Mouse (Mus musculus): ENCODE measurements at regions not wholly inside any gene's neighbourhood (a gene's known extent, or its start where the extent isn't known, plus 50 kb on each side); places are given as distances from the start of the nearest gene placed in this dataset.

DNA sequence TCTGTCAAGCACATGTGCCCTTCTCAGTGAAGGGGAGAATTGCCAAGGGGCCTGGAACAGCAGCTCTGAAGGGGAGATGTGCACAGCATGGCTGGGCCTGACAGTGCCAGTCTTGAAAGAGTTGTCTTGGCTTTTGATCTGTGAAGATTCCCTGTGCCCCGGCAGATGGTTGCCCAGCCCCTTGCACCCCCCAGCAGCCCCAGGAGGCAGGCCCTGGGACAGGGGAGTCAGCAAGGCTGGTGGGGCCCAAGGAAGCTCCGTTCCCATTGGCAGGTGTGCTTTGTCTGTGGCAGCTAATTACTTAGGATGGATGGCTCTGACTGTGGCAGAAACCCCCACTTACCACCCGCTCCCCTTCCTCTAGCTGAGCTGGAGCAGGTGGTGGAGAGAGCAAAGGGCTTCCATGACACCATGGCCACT lies 58.6 kb downstream of the Tspan17 start:
- no peak for DNase-seq (ENCODE audit: low spot score)

GRCm38 (mm10) chr13:54851131-54851530 lies 62.0 kb downstream of the Tspan17 start:
- DNase-seq (ENCODE audit: low spot score), result no peak

GRCm38 (mm10) chr13:54855333-54856238 lies 66.4 kb downstream of the Tspan17 start:
- peak; percentile 5 for DNase-seq (ENCODE audit: low spot score)

DNA sequence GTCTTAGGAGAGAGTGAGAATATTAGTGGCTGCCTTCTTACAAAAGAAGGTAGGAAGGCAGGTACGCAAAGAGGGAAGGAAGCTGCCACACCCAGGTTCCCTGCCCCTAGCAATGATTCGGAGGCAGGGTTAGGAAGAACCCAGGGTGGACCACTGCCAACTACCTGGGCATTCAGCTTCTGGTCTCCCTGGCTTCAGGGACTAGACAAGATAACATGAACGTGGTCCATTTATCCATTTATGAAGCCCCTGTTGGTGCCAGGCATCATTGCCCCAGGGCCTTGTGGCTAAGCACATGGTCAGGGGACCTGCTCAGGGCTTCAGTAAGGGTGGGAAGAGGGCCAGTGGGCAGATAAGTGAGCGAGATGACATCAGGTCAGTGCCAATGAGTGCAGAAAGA lies 73.8 kb downstream of the Tspan17 start:
- DNase-seq (ENCODE audit: low spot score), result no peak

GRCm38 (mm10) chr13:54864048-54864447 lies 74.9 kb downstream of the Tspan17 start:
- no peak for DNase-seq (ENCODE audit: low spot score)

GRCm38 (mm10) chr13:54872004-54872403 lies 77.2 kb upstream of the Unc5a start:
- no peak for DNase-seq (ENCODE audit: low spot score)

GRCm38 (mm10) chr13:54873882-54874281 lies 75.3 kb upstream of the Unc5a start:
- no peak for DNase-seq (ENCODE audit: low spot score)

GRCm38 (mm10) chr13:54874291-54875200 lies 74.7 kb upstream of the Unc5a start:
- no peak for DNase-seq (ENCODE audit: low spot score)

GRCm38 (mm10) chr13:54876556-54876955 lies 72.7 kb upstream of the Unc5a start:
- DNase-seq (ENCODE audit: low spot score), result no peak

DNA sequence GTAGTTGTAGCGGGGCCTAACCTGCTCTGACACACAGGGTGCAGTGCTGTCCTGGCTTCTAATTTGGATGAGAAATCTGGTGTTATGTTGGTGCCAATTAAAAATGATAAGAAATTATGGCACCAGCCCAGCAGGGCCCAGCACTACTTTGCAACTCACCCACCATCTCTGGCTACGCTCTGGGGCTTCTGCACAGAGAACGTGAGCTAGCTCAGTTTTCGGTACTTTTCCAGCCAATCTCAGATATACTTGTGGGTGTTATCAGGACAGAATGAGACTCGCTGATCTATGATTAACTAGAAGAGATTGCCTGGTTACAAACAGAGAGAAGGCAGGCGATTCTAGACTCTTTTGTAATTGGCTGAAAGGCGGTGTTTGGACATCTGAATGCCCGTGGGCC lies 71.6 kb upstream of the Unc5a start:
- no peak for DNase-seq (ENCODE audit: low spot score)

- no peak for DNase-seq (ENCODE audit: low spot score)
Measured at GRCm38 (mm10) chr13:54879325-54879724, 69.9 kb upstream of the Unc5a start.

DNA sequence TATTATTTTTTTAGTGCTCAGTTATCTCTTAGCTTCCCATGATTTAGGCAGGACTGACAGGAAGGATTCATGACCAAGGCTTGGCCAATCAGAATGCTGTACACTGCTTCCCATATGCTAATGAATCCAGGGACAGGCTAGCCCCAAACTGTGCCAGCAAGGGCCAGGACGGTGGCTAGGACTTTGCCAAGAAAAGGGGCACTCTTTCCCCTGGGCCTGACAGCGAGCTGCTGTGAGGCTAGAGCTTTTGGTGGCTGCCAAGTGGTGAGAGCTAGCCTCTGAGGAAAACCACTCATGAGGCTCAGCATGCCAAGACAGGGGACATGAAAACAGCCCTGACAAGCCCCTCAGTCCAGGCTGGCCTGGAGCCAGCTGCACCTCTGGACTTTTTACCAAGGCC lies 69.0 kb upstream of the Unc5a start:
- no peak for DNase-seq (ENCODE audit: low spot score)

DNA sequence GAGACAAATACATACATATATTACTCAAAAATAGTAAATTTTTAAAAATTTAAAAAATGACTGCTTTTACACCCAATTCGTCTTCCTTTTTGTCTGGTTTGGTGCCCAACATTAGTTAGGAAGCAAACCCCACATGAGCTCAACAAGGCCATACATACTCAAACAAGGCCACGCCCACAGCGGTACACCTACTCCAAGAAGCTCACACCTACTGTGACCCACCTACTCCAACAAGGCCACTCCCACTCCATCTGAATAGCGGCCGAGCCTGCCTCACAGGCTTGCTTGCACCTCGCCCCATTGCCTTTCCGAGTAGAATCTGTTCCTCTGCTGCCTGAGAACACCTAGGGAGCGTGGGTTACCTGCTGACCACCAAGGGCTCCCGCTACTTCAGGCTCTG lies 66.4 kb upstream of the Unc5a start:
- DNase-seq (ENCODE audit: low spot score), result no peak

- DNase-seq (ENCODE audit: low spot score), result no peak
Measured at GRCm38 (mm10) chr13:54883748-54884708, 65.2 kb upstream of the Unc5a start.

DNA sequence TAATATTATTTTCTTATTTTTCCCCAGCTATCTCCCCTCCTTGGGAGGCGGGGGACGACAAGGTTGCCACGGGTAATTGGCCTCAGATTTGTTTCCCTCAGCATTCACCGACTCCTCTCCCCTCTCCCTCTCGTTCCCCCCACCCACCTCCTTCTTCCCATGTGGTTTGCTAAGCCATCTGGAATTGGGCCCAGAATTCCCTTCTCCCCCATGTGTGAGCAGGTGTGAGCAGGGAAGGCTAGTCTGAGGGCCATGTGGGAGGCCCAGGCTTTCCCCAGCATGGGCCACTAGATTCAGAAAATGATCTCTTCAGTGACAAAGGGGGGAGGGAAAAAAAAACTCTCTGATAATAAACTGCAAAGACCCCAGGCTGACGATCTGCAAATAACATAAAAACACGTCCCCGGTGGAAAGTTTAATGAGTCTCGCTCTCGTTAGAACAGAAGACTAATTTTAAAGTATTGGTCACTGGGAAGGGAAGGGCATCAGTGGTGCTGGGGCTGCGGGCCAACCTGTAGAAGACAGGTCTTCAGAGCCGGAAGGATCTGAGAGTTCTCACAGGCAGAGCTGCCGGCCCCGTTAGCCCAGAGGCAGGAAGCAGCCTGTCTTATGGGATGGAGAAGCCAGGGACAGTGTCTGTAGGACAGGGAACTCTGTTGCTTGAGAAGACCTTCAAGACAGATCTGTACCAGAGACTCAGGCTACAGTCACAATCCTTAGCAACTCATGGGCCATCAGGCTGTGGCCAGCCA lies 64.3 kb upstream of the Unc5a start:
- no peak for DNase-seq (ENCODE audit: low spot score)

DNA sequence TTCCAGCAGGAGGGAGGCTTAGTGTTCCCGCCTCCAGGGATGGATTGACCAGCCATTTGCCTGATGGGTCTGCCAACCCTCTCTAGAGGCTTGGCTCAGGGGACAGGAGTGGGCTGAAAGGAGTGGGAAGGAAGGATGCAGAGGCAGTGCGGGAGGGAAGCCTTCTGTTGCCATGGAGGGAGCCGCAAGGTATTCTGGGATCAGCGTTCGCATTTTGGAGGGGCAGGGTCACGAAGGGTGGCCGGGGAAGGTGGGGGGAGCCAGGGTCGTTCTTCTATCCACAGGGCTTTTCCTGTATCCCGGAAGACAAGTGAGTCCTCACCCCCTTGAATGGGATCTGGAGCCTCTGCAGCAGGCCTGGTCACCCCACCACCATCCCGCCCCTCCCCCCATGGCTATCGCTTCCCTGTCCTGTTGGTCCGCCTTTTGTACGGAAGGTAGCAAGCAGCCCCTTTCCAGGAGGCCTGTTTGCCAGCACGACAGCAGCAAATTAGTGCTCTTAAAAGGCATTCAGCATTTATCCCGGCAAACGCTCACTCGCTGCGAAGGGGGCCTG lies 61.8 kb upstream of the Unc5a start:
- DNase-seq (ENCODE audit: low spot score), result no peak

- DNase-seq (ENCODE audit: low spot score), result no peak
Measured at GRCm38 (mm10) chr13:54888021-54888420, 61.2 kb upstream of the Unc5a start.

- no peak for DNase-seq (ENCODE audit: low spot score)
Measured at GRCm38 (mm10) chr13:54889684-54890399, 59.4 kb upstream of the Unc5a start.

GRCm38 (mm10) chr13:54892572-54892971 lies 56.6 kb upstream of the Unc5a start:
- DNase-seq (ENCODE audit: low spot score), result no peak

Measured in gastrocnemius, adult 18-20 months (tissue).